Mouse (Mus musculus) intestine, postnatal 0 days (tissue): ENCODE results near the gene Ubtd2. TPM values are rescaled to one million over a fixed set of nuclear protein-coding genes. Genes with fewer than 3 reads are reported as not detected.

Source experiments
- ATAC-seq: fragments of 200-750 bp; cut with Nextera tagmentation; 2 replicates; pipeline ENCODE4 v1.8.0; 2017; ENCODE audit warnings: mild to moderate bottlenecking, moderate TSS enrichment, moderate library complexity
- H3K27ac ChIP-seq: fragments of 300-500 bp; sonication (generic); 2 replicates; pipeline ENCODE4 v1.5.1; 2014; ENCODE audit warnings: mild to moderate bottlenecking, low read depth, low read length, moderate library complexity
- H3K27me3 ChIP-seq: fragments of 300-500 bp; sonication (generic); replicated peaks from 2 replicates; pipeline ENCODE4 v1.6.1; 2014; ENCODE audit warnings: low read length, mixed read lengths; ENCODE audit not compliant: control insufficient read depth, insufficient read depth
- H3K36me3 ChIP-seq: fragments of 300-500 bp; sonication (generic); 2 replicates; pipeline ENCODE4 v1.6.1; 2014; ENCODE audit warnings: mild to moderate bottlenecking, moderate library complexity; ENCODE audit not compliant: control insufficient read depth, insufficient read depth
- H3K4me1 ChIP-seq: fragments of 300-500 bp; sonication (generic); replicated peaks from 2 replicates; pipeline ENCODE4 v1.6.1; 2014; ENCODE audit warnings: antibody characterized with exemption, low read length, mixed read lengths; ENCODE audit not compliant: control insufficient read depth, insufficient read depth
- H3K4me2 ChIP-seq: fragments of 300-500 bp; sonication (generic); replicated peaks from 2 replicates; pipeline ENCODE4 v1.6.1; 2014; ENCODE audit warnings: low read depth, mild to moderate bottlenecking, moderate library complexity
- H3K4me3 ChIP-seq: fragments of 300-500 bp; sonication (generic); 2 replicates; pipeline ENCODE4 v1.5.1; 2014; ENCODE audit warnings: low read depth, low read length
- H3K9ac ChIP-seq: fragments of 300-500 bp; sonication (generic); 2 replicates; pipeline ENCODE4 v1.6.1; 2014; ENCODE audit warnings: mild to moderate bottlenecking, low read depth, low read length
- H3K9me3 ChIP-seq: fragments of 300-500 bp; sonication (generic); 2 replicates; pipeline ENCODE4 v1.6.1; 2016; ENCODE audit warnings: mixed run types; ENCODE audit not compliant: control insufficient read depth
- CTCF ChIP-seq: sonication (generic); IDR thresholded peaks from 2 replicates; pipeline ENCODE4 v1.5.1; 2016; ENCODE audit warnings: low read depth, mild to moderate bottlenecking, control low read depth, antibody characterized with exemption, moderate library complexity
- WGBS: fragments of 180-500 bp; shearing (Covaris S2); extraction: QIAGEN DNeasy Blood & Tissue Kit; methylation state at CpG from one replicate; pipeline ENCODE4 v1.1.7; 2014; 5-methylcytosine and 5-hydroxymethylcytosine counted together
- polyA plus RNA-seq: library from polyadenylated mRNA; unstranded; fragments of >200 nt; fragmentation: Nextera tagmentation; extraction: Ambion mirVana; gene quantifications from 2 replicates; pipeline ENCODE4 v1.2.1, GENCODE M21; 2015

Ubtd2 gene
- polyA plus RNA-seq, 1 experiment from 2014 or later = 7.9 TPM

GRCm38 (mm10) chr11:32454231-32454799 is 855 bp upstream of the Ubtd2 start:
- H3K4me1 ChIP-seq = no peaks in the 10 kb centered on the region
- peak overlapping the region; percentile 95 for H3K4me2 ChIP-seq
- H3K9me3 ChIP-seq = no peaks in the 10 kb centered on the region
- H3K27me3 ChIP-seq = no peaks in the 10 kb centered on the region
- peak; percentile 21 for ATAC-seq
- TF ChIP-seq CTCF = no peak
- 4% methylated on average over 19 of the region's 19 CpGs for WGBS
- H3K27ac ChIP-seq = peak overlapping the region; percentile 90
- H3K9ac ChIP-seq = peak overlapping the region; percentile 89
- peak overlapping the region; percentile 82 for H3K4me3 ChIP-seq
- H3K36me3 ChIP-seq = no peaks in the 10 kb centered on the region

GRCm38 (mm10) chr11:32455507-32456141 is 454 bp downstream of the Ubtd2 start:
- Histone ChIP-seq H3K27me3 (no peaks in the 10 kb centered on the region), H3K27ac (peak overlapping the region; percentile 90), H3K4me1 (no peaks in the 10 kb centered on the region), H3K36me3 (no peaks in the 10 kb centered on the region), H3K4me3 (peak overlapping the region; percentile 82), H3K9ac (peak overlapping the region; percentile 89), H3K4me2 (peak overlapping the region; percentile 95), H3K9me3 (no peaks in the 10 kb centered on the region)
- under 1% methylated on average over 58 of the region's 58 CpGs for WGBS
- peak; percentile 45 for TF ChIP-seq CTCF
- ATAC-seq = no peak; the same call in 1 of the 2 replicates

GRCm38 (mm10) chr11:32456356-32456755 is 1.2 kb downstream of the Ubtd2 start:
- H3K4me3 ChIP-seq = peak overlapping the region; percentile 82
- peak overlapping the region; percentile 89 for H3K9ac ChIP-seq
- no peak overlapping the region for H3K27ac ChIP-seq

GRCm38 (mm10) chr11:32464282-32464681 is 9.1 kb downstream of the Ubtd2 start:
- no peak for TF ChIP-seq CTCF
- no peak overlapping the region for H3K4me3 ChIP-seq
- H3K4me2 ChIP-seq = no peak overlapping the region
- no peaks in the 10 kb centered on the region for H3K36me3 ChIP-seq
- H3K27me3 ChIP-seq = no peaks in the 10 kb centered on the region
- H3K4me1 ChIP-seq = no peaks in the 10 kb centered on the region
- ATAC-seq = no peak
- no peak overlapping the region for H3K27ac ChIP-seq
- H3K9ac ChIP-seq = no peak overlapping the region
- 74% methylated on average over 2 of the region's 2 CpGs for WGBS
- H3K9me3 ChIP-seq = no peaks in the 10 kb centered on the region

More at GRCm38 (mm10) chr11:32456356-32456755, 1.2 kb downstream of the Ubtd2 start:
- H3K36me3 ChIP-seq = no peaks in the 10 kb centered on the region
- 22% methylated on average over 6 of the region's 6 CpGs for WGBS
- no peaks in the 10 kb centered on the region for H3K4me1 ChIP-seq
- TF ChIP-seq CTCF = no peak
- no peaks in the 10 kb centered on the region for H3K27me3 ChIP-seq
- ATAC-seq = no peak
- peak overlapping the region; percentile 95 for H3K4me2 ChIP-seq
- H3K9me3 ChIP-seq = no peaks in the 10 kb centered on the region

- no peaks in the 10 kb centered on the region for H3K4me1 ChIP-seq
- 58% methylated on average over 2 of the region's 2 CpGs for WGBS
- H3K36me3 ChIP-seq = no peaks in the 10 kb centered on the region
- ATAC-seq = no peak
- TF ChIP-seq CTCF = no peak
- H3K4me3 ChIP-seq = no peak overlapping the region
- no peak overlapping the region for H3K4me2 ChIP-seq
- no peak overlapping the region for H3K27ac ChIP-seq
- no peaks in the 10 kb centered on the region for H3K9me3 ChIP-seq
- no peaks in the 10 kb centered on the region for H3K27me3 ChIP-seq
- H3K9ac ChIP-seq = no peak overlapping the region
These were observed 16.8 kb downstream of the Ubtd2 start for GRCm38 (mm10) chr11:32471925-32472324.

- no peaks in the 10 kb centered on the region for H3K27me3 ChIP-seq
- no peaks in the 10 kb centered on the region for H3K36me3 ChIP-seq
- H3K4me3 ChIP-seq = no peak overlapping the region
- no peaks in the 10 kb centered on the region for H3K9me3 ChIP-seq
- ATAC-seq = no peak
- no peak overlapping the region for H3K27ac ChIP-seq
- WGBS = 86% methylated on average over 3 of the region's 3 CpGs
- no peak overlapping the region for H3K9ac ChIP-seq
- no peaks in the 10 kb centered on the region for H3K4me1 ChIP-seq
- no peak overlapping the region for H3K4me2 ChIP-seq
- TF ChIP-seq CTCF = no peak
These were observed 19.6 kb downstream of the Ubtd2 start for GRCm38 (mm10) chr11:32474725-32475124.
